Mouse (Mus musculus): Measurements from ENCODE around the gene Evc2. TPM values are rescaled to one million over a fixed set of nuclear protein-coding genes. Genes with fewer than 3 reads are reported as not detected.

Gene Evc2
- polyA plus RNA-seq, 1 experiment from 2014 or later = 16.3 TPM

DNA sequence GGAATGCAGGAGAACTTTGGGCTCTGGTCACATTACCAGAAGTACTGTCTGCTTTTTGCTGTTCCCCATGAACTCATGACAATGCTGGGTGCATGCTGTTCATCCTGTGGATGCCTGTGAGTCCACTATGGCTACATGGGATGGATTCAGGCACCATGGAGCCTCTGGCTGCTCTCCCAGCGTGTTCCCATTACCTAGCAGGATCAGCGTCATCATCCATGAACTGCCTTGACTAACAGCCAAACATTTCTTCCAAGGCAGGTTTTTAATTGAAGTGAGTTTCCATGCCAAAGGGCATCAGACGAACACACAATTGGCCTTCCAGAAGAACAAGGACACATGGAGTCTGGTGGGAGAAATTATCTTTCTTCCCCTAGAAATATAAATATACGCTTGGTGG lies 133.3 kb downstream of the Evc2 start:
- no peaks in the 10 kb centered on the region for H3K9me3 ChIP-seq (replicated peaks; ENCODE audit: low read length)
- no peaks in the 10 kb centered on the region for H3K27me3 ChIP-seq (ENCODE audit: insufficient read depth, low read length)
- H3K4me3 ChIP-seq (replicated peaks; ENCODE audit: low read depth, low read length) = no peak overlapping the region
- no peak overlapping the region for H3K4me2 ChIP-seq (ENCODE audit: low read length)
- TF ChIP-seq CTCF (IDR thresholded peaks at IDR 0.05; ENCODE audit: low read depth) = no peak
- ATAC-seq (replicated peaks; ENCODE audit: low FRiP score, low read depth) = no peak
- no peak overlapping the region for H3K9ac ChIP-seq (ENCODE audit: low read depth, low read length)
- no peaks in the 10 kb centered on the region for H3K4me1 ChIP-seq (replicated peaks; ENCODE audit: insufficient read depth, low read length)
- H3K36me3 ChIP-seq (ENCODE audit: insufficient read depth, low read length) = no peaks in the 10 kb centered on the region
- no peak for DNase-seq (ENCODE audit: low spot score)
- 75% methylated on average over 4 of the region's 4 CpGs for WGBS
- peak overlapping the region; percentile 42; the same call in 1 of the 2 replicates for H3K27ac ChIP-seq

DNA sequence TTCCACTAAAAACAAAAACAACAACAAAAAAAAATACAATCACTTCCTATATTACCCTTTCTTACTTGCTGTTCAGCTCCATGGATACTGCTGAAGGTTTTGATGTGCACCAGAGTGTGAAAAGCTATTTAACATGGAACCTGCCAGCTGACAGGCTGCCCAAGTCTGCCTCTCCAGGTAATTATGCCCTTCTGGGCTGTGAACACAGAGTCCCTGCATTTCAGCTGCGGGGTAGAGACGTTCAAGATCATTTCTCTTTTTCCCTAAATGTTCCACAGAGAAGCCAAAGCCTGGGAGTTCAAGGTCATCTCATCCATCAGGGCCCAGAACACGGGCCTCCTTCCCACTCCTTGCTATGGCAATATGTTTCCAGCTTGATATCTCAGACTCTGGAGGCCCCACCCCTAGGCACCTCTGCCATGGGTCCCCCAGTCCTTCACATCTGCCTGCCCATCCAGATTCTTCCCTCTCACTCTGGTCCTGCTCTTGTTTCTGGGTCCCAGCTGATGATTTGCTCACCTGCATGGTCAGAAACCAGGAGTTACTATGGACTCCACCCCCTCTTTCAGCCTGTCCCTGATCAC lies 133.8 kb downstream of the Evc2 start:
- DNase-seq (ENCODE audit: low spot score) (peak; percentile 5), ATAC-seq (replicated peaks; ENCODE audit: low FRiP score, low read depth) (no peak)
- no peaks in the 10 kb centered on the region for H3K36me3 ChIP-seq (ENCODE audit: insufficient read depth, low read length)
- 37% methylated on average over 3 of the region's 3 CpGs for WGBS
- H3K9ac ChIP-seq (ENCODE audit: low read depth, low read length) = no peak overlapping the region
- no peak overlapping the region for H3K4me2 ChIP-seq (ENCODE audit: low read length)
- TF ChIP-seq CTCF (IDR thresholded peaks at IDR 0.05; ENCODE audit: low read depth) = no peak
- H3K27ac ChIP-seq = no peak overlapping the region
- H3K9me3 ChIP-seq (replicated peaks; ENCODE audit: low read length) = no peaks in the 10 kb centered on the region
- no peaks in the 10 kb centered on the region for H3K27me3 ChIP-seq (ENCODE audit: insufficient read depth, low read length)
- H3K4me1 ChIP-seq (replicated peaks; ENCODE audit: insufficient read depth, low read length) = no peaks in the 10 kb centered on the region
- H3K4me3 ChIP-seq (replicated peaks; ENCODE audit: low read depth, low read length) = no peak overlapping the region

Other genes with a start within 250 kb of the Evc2 start
- gene Crmp1, start 96.6 kb upstream of the Evc2 start, polyA plus RNA-seq (2015; fragmentation: Nextera tagmentation; extraction: Ambion mirVana) = 2.6 and 2.8 TPM in 2 replicates
- gene Evc, start 1.6 kb upstream of the Evc2 start, polyA plus RNA-seq (2015; fragmentation: Nextera tagmentation; extraction: Ambion mirVana) = 13.8 and 15.9 TPM in 2 replicates

All from kidney, postnatal 0 days (tissue).